Mouse (Mus musculus) layer of hippocampus, adult 6 months (tissue): ENCODE measurements around the gene Gdf7. TPM values are rescaled to one million over a fixed set of nuclear protein-coding genes. Genes with fewer than 3 reads are reported as not detected.

Experiments
- long read RNA-seq, 2 experiments: library from polyadenylated mRNA; unstranded; transcript quantifications; one replicate each; pipeline ENCODE4 v2.0.0; 2019 to 2020
- polyA plus RNA-seq: library from polyadenylated mRNA; unstranded; fragments of <200 nt; fragmentation: Nextera tagmentation; gene quantifications from 2 replicates; pipeline ENCODE4 v1.2.3, GENCODE M21; 2021

Gene Gdf7
- polyA plus RNA-seq: not detected in 2 replicates
- long read RNA-seq, experiment 1: 0 reads
- long read RNA-seq, experiment 2: 0 reads

GRCm38 (mm10) chr12:8301841-8302431 is at the start of gene Gdf7:
TSS of gene Gdf7 (minus strand) at chr12:8301954.

DNA sequence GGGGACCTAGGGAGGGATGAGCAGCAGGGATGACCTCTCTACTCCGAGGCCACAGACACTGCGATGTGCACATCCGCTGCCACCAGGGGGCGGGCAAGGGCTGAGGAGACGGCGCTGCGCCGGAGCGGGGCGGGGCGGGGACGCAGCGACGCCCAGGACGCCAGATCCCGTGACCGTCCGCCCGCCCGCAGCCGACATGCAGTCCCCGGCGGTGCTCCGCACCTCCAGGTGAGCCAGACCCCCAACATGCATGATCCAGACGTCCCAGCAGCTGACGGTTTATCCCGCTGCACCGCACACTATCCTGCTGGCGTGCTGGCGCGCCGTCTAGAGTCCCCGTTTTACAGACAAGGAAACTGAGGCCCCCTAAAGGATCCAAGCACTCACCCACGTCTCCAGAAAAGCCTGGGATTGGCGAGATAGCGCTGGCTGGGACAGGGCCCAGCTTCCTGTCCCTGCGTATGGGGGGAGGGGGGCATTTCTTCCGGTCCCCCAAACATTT is 11.6 kb upstream of the Gdf7 start, which contains the start of gene Hs1bp3:
Gene Hs1bp3, plus strand, starts transcription at position 163 of the 502 bp plus-strand sequence.

Other genes starting within 250 kb of the Gdf7 start
- 52.8 and 55.9 TPM in 2 replicates for gene Ldah, start 93.8 kb downstream of the Gdf7 start, polyA plus RNA-seq
- gene Hs1bp3, start 11.5 kb upstream of the Gdf7 start, polyA plus RNA-seq: 4.2 and 4.3 TPM in 2 replicates
- 42.2 and 53.1 TPM in 2 replicates for gene Rhob, start 198.1 kb upstream of the Gdf7 start, polyA plus RNA-seq